Mouse (Mus musculus) embryonic facial prominence, embryonic 15.5 days (tissue): ENCODE data around the gene 1700001P01Rik. TPM values are rescaled to one million over a fixed set of nuclear protein-coding genes. Genes with fewer than 3 reads are reported as not detected.
"Not testable (repeated sequence)": the region's sequence is repeated elsewhere in the genome, so short reads cannot be mapped to it uniquely, and the experiment has no call there.

Experiments used
- ATAC-seq: fragments of 200-750 bp; cut with Nextera tagmentation; 2 replicates; pipeline ENCODE4 v1.8.0; 2017; ENCODE audit warnings: low read depth, moderate TSS enrichment; ENCODE audit not compliant: insufficient number of reproducible peaks, low FRiP score, low TSS enrichment
- H3K27ac ChIP-seq: fragments of 300-500 bp; sonication (generic); replicated peaks from 2 replicates; pipeline ENCODE4 v1.5.1; 2015; ENCODE audit warnings: mild to moderate bottlenecking, inconsistent platforms
- H3K27me3 ChIP-seq: fragments of 300-500 bp; sonication (generic); 2 replicates; pipeline ENCODE4 v1.6.1; 2015; ENCODE audit warnings: inconsistent platforms
- H3K36me3 ChIP-seq: fragments of 300-500 bp; sonication (generic); 2 replicates; pipeline ENCODE4 v1.6.1; 2015; ENCODE audit warnings: mild to moderate bottlenecking, inconsistent platforms
- H3K4me1 ChIP-seq: fragments of 300-500 bp; sonication (generic); 2 replicates; pipeline ENCODE4 v1.6.1; 2015; ENCODE audit warnings: inconsistent platforms
- H3K4me2 ChIP-seq: fragments of 300-500 bp; sonication (generic); replicated peaks from 2 replicates; pipeline ENCODE4 v1.6.1; 2015; ENCODE audit warnings: mild to moderate bottlenecking, inconsistent platforms
- H3K4me3 ChIP-seq: fragments of 300-500 bp; sonication (generic); replicated peaks from 2 replicates; pipeline ENCODE4 v1.5.1; 2015; ENCODE audit warnings: mild to moderate bottlenecking, inconsistent platforms
- H3K9ac ChIP-seq: fragments of 300-500 bp; sonication (generic); 2 replicates; pipeline ENCODE4 v1.6.1; 2015; ENCODE audit warnings: inconsistent platforms
- H3K9me3 ChIP-seq: fragments of 300-500 bp; sonication (generic); replicated peaks from 2 replicates; pipeline ENCODE4 v1.6.1; 2016; ENCODE audit warnings: inconsistent platforms
- WGBS: fragments of 180-500 bp; shearing (Covaris S2); methylation state at CpG from one replicate; pipeline ENCODE4 v1.1.7; 2015; 5-methylcytosine and 5-hydroxymethylcytosine counted together
- polyA plus RNA-seq: library from polyadenylated mRNA; unstranded; fragments of >200 nt; fragmentation: Nextera tagmentation; extraction: Ambion mirVana; gene quantifications from 2 replicates; pipeline ENCODE4 v1.2.1, GENCODE M21; 2015

The 1700001P01Rik gene
- polyA plus RNA-seq, 1 experiment from 2014 or later = 0.95 TPM

DNA sequence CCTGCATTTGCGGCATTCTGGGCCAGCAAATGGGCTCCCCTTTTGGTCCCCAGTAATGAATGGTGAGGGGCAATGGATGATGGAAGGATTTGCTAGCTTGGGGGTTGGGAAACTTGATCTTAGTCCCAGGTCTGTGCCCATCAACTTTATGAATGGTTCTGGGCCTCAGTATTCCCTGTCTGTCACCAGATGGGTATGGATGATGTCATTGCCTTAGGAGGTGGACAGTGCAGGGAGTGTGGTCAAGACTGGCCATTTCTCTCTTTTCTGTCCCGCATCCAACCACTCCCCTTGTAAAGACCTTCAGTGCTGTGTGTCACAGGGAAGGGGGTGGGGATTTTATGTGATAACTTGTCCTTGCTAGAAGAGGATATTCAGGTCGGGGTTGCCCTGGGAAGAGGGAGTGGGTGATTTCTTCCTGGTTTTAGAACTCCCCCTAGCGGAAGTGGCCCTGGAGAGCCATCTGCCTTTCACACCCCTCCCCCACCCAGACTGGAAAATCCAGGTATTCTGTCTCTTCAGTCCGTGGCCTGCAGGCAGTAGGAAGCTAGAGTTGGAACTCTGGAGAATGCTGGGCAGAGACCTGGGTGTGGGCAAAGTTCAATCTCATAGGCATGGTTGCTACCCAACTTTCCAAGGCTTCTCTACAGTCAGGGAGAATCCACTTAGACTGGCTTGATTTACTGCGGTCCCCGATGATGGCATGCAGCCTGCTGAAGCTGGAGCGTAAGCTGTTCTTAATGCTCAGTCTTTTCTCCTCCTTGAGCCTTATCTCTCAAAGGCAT lies 25.9 kb upstream of the 1700001P01Rik start:
- peak overlapping the region; percentile 87; the same call in 1 of the 2 replicates for H3K9ac ChIP-seq
- H3K4me1 ChIP-seq = peaks cover 65% of the 10 kb centered on the region
- peak overlapping the region; percentile 94 for H3K4me3 ChIP-seq
- no peaks in the 10 kb centered on the region for H3K36me3 ChIP-seq
- ATAC-seq = no peak
- peak overlapping the region; percentile 64 for H3K4me2 ChIP-seq
- no peaks in the 10 kb centered on the region for H3K9me3 ChIP-seq
- no peaks in the 10 kb centered on the region for H3K27me3 ChIP-seq
- peak overlapping the region; percentile 98 for H3K27ac ChIP-seq
- 25% methylated on average over 8 of the region's 8 CpGs for WGBS

DNA sequence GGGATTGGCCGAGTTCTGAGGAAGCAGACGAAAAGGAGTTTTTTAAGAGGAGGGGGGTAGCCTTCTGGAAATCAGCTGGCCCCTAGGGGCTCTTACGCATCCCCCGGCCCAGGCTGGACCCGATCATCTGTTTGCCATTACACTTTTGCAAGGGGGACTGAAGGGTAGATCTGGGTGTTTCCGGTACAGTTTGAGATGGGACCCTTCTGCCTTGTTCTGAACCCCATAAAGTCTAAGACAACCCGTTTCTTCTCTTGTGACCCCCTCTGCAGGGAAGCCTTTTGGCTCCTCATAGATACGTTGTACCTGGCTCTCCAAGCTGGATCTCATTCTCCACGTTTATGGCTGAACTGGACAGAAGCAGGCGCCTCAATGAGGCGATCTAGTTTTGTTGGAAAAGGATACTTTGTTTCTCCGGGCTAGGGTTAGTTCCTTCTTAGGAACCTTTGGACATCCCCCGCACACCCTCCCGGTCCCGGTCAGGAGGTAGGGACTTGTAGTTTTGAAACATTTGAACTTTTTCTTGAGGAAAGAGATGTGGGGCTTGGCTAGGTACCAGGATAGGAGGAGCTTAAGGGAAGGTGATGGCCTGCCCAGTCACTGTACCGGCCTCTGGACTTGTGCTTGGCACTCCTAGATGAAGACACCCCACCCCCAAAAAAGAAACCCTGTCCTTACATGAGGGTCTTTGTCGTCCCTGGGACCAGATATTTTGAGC lies 25.1 kb upstream of the 1700001P01Rik start:
- no peaks in the 10 kb centered on the region for H3K27me3 ChIP-seq
- H3K9ac ChIP-seq = peak overlapping the region; percentile 87
- H3K4me1 ChIP-seq = peaks cover 57% of the 10 kb centered on the region
- WGBS = 3% methylated on average over 17 of the region's 17 CpGs
- H3K27ac ChIP-seq = peak overlapping the region; percentile 98
- H3K4me3 ChIP-seq = peak overlapping the region; percentile 94
- H3K4me2 ChIP-seq = peak overlapping the region; percentile 64
- no peak for ATAC-seq
- H3K9me3 ChIP-seq = no peaks in the 10 kb centered on the region
- no peaks in the 10 kb centered on the region for H3K36me3 ChIP-seq

DNA sequence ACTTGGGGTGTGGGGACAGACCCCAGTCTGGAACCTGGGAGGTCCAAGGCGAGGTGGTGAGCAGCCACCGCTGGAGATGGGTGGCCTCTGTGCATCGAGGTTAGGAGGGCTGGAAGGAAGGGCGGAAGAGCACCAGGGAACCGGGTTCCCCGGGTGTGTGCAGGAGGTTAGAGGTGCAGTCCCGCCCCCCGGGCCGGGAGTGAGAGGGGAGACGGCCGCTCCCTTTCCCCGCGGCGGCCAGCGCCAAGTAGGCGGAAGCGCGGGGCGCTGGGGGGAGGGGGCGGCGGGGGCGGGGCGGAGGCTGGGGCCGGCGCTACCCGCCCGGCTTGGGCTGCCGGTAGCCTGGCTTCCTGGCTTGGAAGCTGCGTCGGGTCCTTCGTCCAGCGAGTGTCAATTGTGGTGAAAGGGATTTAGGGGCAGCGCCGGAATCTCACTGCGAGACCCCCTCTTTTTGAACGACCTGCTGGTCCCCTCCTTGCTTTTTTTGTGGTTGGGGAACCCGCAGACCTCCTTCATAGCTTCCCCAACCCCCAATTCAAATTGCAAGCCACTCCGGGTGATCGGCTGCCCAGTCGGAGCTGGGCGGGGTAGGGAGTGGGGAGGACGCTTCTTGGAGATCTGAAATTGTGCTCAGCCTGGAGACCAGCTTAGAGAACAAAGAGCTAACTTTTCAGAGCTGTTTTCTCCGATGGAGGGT lies 24.4 kb upstream of the 1700001P01Rik start:
- no peaks in the 10 kb centered on the region for H3K27me3 ChIP-seq
- no peaks in the 10 kb centered on the region for H3K36me3 ChIP-seq
- H3K27ac ChIP-seq = peak overlapping the region; percentile 98
- peak overlapping the region; percentile 94 for H3K4me3 ChIP-seq
- 0% methylated on average over 29 of the region's 43 CpGs for WGBS
- H3K9ac ChIP-seq = peak overlapping the region; percentile 87
- no peaks in the 10 kb centered on the region for H3K9me3 ChIP-seq
- peak overlapping the region; percentile 64 for H3K4me2 ChIP-seq
- peaks cover 50% of the 10 kb centered on the region for H3K4me1 ChIP-seq
- ATAC-seq = peak; percentile 68

DNA sequence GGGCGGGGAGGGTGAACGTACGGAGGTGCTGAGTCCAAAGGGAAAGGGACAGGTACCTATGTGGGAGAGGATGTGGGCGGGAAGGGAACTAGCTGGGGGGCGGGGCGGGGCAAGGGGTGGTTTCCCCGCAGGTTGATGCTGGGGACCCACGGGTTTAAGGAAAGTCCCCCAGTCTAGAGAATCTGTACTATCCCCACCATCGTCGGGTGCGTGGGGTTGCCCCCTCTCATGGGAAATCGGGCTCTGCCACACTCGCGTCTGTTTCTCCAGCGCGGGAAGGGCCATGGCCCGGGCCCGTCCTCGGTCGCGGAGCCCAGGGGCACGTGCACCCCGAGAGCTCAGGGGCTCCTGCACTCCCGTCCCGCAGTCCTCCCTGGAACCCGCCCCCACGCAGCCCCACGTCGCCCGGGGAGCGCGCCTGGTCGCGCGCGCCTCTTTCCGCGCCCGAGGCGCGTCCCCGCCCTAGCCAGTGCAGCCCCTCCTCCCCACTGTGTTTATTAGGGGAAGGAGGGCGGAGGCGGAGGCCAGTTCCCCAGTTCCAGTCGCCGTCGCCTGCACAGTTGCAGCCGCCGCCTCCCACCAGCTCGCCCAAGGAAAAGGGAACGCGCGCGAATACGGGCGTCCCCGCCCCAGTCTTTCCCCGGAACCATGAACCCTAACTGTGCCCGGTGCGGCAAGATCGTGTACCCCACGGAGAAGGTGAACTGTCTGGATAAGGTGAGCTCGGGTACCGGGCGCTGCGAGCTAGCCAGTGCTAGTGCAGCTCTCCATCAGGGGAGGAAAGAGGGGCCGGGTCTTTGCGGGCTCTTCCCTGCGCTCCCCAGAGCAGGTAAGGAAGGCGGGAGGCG lies 23.7 kb upstream of the 1700001P01Rik start:
- WGBS = under 1% methylated on average over 70 of the region's 71 CpGs
- Histone ChIP-seq H3K9me3 (no peaks in the 10 kb centered on the region), H3K36me3 (no peaks in the 10 kb centered on the region), H3K4me1 (peaks cover 42% of the 10 kb centered on the region), H3K4me2 (peak overlapping the region; percentile 64), H3K27ac (peak overlapping the region; percentile 98), H3K4me3 (peak overlapping the region; percentile 94), H3K27me3 (no peaks in the 10 kb centered on the region), H3K9ac (peak overlapping the region; percentile 87)
- ATAC-seq = peak; percentile 84

DNA sequence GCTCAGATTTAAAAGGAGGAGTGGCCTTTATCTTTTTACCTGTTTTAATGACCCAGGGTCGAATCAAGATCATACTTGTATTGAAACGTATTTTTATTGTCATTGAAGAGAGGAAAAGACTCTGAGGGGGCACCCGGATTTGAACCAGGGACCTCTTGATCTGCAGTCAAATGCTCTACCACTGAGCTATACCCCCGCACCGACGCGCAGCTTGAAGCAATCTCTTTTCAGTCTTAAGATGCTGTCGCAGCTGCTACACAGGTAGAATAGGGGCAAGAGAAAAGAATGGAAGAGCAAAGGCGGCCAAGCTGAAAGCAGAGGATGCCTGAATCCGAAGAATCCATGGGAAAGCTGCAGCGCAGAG lies 23.0 kb upstream of the 1700001P01Rik start, which contains the start of gene Lasp1:
Gene Lasp1, plus strand, starts transcription at position 219 of the 364 bp plus-strand sequence.
- peaks cover 36% of the 10 kb centered on the region for H3K4me1 ChIP-seq
- WGBS = under 1% methylated on average over 11 of the region's 11 CpGs
- H3K9ac ChIP-seq = peak within 1 kb of the TSS; percentile 87
- no peaks in the 10 kb centered on the region for H3K27me3 ChIP-seq
- H3K4me3 ChIP-seq = peak within 1 kb of the TSS; percentile 94
- no peaks in the 10 kb centered on the region for H3K36me3 ChIP-seq
- H3K27ac ChIP-seq = peak within 1 kb of the TSS; percentile 98
- peak within 1 kb of the TSS; percentile 64 for H3K4me2 ChIP-seq
- peak; percentile 44; the same call in 1 of the 2 replicates for ATAC-seq
- no peaks in the 10 kb centered on the region for H3K9me3 ChIP-seq

DNA sequence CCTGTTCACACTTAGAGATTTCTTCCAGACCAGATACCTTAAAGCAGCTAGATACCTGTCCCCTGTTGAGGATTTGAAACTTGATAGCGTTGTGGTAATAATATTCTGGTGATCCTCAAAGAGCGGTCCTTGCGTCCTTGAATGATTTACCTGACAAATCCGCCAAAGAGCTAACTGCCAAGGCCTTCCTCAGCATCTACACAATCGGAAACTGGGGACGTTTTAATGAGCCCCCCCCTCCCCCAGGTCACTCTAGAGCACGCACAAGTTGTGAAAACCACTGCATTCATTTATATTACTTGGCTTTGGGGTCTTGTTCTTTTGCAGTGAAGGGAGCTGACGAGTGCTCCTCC lies 22.3 kb upstream of the 1700001P01Rik start:
- ATAC-seq = no peak
- WGBS = 31% methylated on average over 8 of the region's 8 CpGs
- Histone ChIP-seq H3K9me3 (no peaks in the 10 kb centered on the region), H3K27ac (peak overlapping the region; percentile 98; the same call in 1 of the 2 replicates), H3K4me1 (peaks cover 34% of the 10 kb centered on the region), H3K4me3 (peak overlapping the region; percentile 94), H3K9ac (no peak overlapping the region), H3K4me2 (peak overlapping the region; percentile 64), H3K27me3 (no peaks in the 10 kb centered on the region), H3K36me3 (no peaks in the 10 kb centered on the region)

DNA sequence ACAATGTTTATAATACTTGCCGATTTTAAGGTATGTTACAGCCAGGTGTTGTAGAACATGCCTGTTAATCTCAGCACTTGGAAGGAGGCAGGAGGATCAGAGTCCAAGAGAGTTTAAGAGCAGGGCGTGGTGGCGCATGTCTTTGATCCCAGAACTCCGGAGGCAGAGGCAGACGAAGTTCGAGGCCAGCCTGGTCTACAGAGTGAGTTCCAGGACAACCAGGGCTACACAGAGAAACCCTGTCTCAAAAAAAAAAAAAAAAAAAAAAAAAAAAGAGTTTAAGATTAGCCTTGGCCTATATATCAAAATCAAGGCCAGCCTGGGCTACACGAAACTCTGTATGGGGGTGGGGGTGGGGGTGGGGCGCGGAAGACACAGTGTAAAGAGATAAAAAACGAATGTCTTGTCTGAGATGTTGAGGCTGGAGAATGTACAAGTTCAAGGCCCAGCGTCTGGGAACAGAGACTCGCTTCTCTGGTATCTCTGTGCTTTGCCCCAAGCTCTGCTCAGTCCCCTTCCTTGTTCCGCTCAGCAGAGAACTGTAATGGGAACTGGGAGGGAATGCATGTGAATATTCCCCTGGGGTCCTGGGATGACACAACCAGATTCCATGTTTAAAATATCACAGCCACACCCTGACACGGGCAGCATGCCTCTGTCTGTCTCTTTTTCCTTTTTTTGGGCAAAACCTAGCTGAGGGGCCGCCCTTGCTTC lies 21.8 kb upstream of the 1700001P01Rik start:
- Histone ChIP-seq H3K9me3 (no peaks in the 10 kb centered on the region), H3K4me2 (peak overlapping the region; percentile 64), H3K4me1 (peaks cover 31% of the 10 kb centered on the region), H3K4me3 (no peak overlapping the region; the same call in 1 of the 2 replicates), H3K27ac (peak overlapping the region; percentile 98; the same call in 1 of the 2 replicates), H3K27me3 (no peaks in the 10 kb centered on the region), H3K36me3 (no peaks in the 10 kb centered on the region), H3K9ac (no peak overlapping the region)
- no peak for ATAC-seq
- 46% methylated on average over 15 of the region's 15 CpGs for WGBS

DNA sequence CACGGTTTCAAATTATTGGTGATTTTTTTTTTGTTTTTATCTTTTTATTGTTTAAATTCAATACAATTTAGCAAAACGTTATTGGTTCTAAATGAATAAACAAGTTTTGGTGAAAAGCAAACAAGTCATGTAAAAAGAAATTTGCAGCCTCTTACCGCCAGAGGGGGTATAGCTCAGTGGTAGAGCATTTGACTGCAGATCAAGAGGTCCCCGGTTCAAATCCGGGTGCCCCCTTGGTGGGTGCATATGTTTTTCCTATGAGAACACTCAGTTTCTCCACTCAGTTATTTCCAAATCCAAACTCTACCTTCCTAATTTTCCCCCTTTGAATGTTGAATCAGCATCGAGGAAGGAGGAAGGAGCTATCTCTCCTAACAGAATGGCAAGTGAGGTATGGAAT lies 21.2 kb upstream of the 1700001P01Rik start:
- H3K36me3 ChIP-seq = no peaks in the 10 kb centered on the region
- no peaks in the 10 kb centered on the region for H3K9me3 ChIP-seq
- H3K4me3 ChIP-seq = no peak overlapping the region
- H3K4me1 ChIP-seq = peaks cover 25% of the 10 kb centered on the region
- ATAC-seq = no peak
- no peak overlapping the region for H3K4me2 ChIP-seq
- H3K27ac ChIP-seq = no peak overlapping the region
- H3K9ac ChIP-seq = no peak overlapping the region
- H3K27me3 ChIP-seq = no peaks in the 10 kb centered on the region
- WGBS = 4% methylated on average over 6 of the region's 6 CpGs

DNA sequence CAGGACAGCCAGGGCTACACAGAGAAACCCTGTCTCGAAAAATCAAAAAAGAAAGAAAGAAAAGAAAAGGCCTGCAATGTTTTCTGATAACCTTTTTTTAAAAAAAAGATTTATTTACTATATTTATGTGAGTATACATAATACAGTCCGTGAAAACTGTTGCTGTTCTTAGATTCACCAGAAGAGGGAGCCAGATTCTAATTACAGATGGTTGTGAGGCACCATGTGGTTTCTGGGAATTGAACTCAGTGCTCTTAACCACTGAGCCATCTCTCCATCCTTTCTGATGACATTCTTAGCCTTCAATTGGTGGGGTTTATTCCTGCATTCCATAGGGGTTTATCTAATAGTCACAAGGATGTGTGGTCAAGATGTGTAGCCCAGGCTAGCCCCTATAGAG lies 17.4 kb upstream of the 1700001P01Rik start:
- Histone ChIP-seq H3K9ac (no peak overlapping the region), H3K4me1 (peaks cover 6% of the 10 kb centered on the region), H3K27me3 (no peaks in the 10 kb centered on the region), H3K4me2 (no peak overlapping the region), H3K36me3 (no peaks in the 10 kb centered on the region), H3K9me3 (no peaks in the 10 kb centered on the region), H3K27ac (no peak overlapping the region), H3K4me3 (no peak overlapping the region)
- ATAC-seq = no peak
- WGBS = 3% methylated on average over 2 of the region's 2 CpGs

DNA sequence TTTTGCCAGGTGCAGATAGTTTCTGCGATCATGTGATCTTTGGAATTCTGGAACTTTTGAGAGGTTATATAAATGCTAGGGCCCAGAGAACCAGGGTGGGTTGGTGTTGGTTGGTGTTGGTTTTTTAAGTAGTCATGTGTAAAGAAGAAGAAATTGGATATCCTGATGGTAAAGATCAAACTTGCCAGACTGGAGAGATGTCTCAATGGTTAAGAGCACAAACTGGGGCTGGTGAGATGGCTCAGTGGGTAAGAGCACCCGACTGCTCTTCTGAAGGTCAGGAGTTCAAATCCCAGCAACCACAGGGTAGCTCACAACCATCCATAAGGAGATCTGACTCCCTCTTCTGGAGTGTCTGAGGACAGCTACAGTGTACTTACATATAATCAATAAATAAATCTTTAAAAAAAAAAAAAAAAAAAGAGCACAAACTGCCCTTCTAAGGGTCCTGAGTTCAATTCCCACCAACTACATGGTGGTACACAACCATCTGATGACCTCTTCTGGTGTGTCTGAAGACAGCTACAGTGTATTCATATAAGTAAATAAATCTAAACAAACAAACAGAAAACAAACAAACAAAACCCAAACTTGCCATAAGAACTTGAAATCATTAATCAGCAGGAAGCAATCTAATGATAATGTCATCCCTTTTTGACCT lies 15.2 kb upstream of the 1700001P01Rik start:
- not testable (repeated sequence) for ATAC-seq
- WGBS = 65% methylated on average over 2 of the region's 2 CpGs

More for the DNA sequence above, 15.2 kb upstream of the 1700001P01Rik start:
- H3K9me3 ChIP-seq, H3K27me3 ChIP-seq, H3K4me1 ChIP-seq, H3K9ac ChIP-seq, H3K27ac ChIP-seq, H3K4me3 ChIP-seq, H3K36me3 ChIP-seq, H3K4me2 ChIP-seq: not testable (repeated sequence)
